Mouse (Mus musculus) layer of hippocampus, postnatal 10 days (tissue): ENCODE data around the gene Scand1. TPM values are rescaled to one million over a fixed set of nuclear protein-coding genes. Genes with fewer than 3 reads are reported as not detected.

Source experiments
- DNase-seq, 2 experiments: peaks; one replicate each; pipeline ENCODE4 v3.0.0; 2021; ENCODE audit warnings: low spot score in 2 of 2
- long read RNA-seq: library from polyadenylated mRNA; stranded (forward); transcript quantifications from one replicate; pipeline ENCODE4 v2.0.0, GENCODE M21; 2023
- total RNA-seq, 2 experiments: library from RNA; stranded (reverse); gene quantifications; 2 replicates each; pipeline ENCODE4 v1.2.3; 2021

Scand1 gene
- 100 to 1,000 TPM; 116 to 132 TPM for total RNA-seq
- long read RNA-seq, transcript Scand1-201 (2 exons, 759 nt) = major isoform, 91 of 168 reads
- long read RNA-seq, partial matches to known transcripts = 0 of 168 reads
- long read RNA-seq, other reads (novel, unspliced or antisense) = 77 of 168 reads

- peak; percentile 79 to 84 for DNase-seq
Observed at GRCm38 (mm10) chr2:156312297-156312897, at the start of gene Scand1, which contains the start of gene Cnbd2. Gene Scand1 (minus strand): TSS chr2:156312704. Gene Cnbd2 (plus strand): TSS chr2:156312299.

GRCm38 (mm10) chr2:156356031-156356430 lies 43.5 kb upstream of the Scand1 start:
- peak; percentile 48 to 60 for DNase-seq

DNA sequence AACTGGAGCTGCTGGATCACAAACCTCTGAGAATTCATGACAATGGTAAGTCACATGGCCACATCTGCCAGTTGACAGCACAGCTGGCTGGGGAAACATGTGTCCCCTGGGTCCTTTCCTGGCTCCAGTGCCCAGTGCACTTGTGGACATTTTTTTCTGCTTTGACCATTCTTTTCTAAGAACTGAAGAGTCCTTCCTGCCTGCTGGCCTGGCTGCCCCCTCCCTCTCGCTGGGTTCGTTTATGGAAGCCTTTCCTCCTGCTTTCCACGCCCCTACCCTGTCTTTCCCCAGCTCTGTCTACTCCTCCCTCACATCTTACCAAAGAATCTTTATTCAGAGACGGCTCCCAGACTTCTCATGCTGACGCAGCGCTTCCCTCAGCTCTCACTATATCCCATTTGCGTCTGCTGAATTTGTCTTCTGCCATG lies 40.8 kb upstream of the Scand1 start:
- DNase-seq = peak in 1 of 2 experiments; percentile 15

DNA sequence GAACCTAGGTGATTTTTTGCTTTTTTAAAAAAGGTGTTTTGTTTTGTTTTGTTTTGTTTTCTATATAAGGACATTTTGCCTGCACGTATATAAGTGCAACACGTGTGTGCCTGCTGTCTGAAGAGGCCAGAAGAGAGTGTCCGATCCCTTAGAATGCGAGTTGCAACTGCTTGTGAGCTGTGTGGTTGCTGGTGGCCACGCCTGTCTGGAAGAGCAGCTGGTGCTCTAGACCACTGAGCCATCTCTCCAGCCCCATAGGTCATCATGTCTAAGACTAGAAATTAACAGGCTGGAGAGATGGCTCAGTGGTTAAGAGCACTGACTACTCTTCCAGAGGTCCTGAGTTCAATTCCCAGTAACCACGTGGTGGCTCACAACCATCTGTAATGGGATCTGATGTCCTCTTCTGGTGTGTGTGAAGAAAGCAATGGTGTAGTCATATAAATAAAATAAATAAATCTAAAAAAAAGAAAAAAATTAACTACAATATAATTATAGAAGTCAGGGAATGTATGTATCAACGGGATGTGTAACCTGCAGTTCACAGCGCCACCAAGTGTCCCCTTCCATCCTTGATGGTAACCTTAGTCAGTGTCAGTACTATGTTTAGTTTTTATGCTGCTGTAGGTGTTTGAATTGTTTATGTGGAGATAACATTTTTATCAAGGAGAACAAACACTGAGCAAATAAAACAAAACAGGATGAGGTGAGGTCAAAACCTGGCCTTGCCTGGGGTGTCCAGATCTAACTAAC lies 40.1 kb upstream of the Scand1 start:
- no peak for DNase-seq

DNA sequence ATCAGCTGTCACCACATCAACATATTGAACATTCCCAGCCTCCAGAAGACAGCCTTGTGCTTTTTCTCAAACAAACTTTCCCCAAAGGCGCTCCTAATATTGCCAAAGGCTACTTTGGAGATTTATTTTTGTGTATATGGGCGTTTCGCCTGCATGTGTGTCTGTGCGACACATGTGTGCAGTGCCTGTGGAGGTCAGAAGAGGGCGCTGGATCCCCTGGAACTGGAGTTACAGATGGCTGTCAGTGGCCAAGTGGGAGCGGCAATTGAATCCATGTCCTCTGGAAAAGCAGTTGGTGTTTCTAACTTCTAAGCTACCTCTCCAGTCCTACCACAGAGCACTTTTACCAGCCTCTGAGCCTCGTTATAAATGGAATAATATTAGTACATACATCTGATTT lies 38.7 kb upstream of the Scand1 start:
- no peak for DNase-seq

GRCm38 (mm10) chr2:156349286-156349848 lies 36.9 kb upstream of the Scand1 start:
- peak; percentile 20 to 34 for DNase-seq

- DNase-seq = no peak
Observed at GRCm38 (mm10) chr2:156348812-156349211, 36.3 kb upstream of the Scand1 start.

- peak; percentile 38 to 45 for DNase-seq
Observed at GRCm38 (mm10) chr2:156344775-156345532, 32.5 kb upstream of the Scand1 start.

- DNase-seq = no peak
Observed at GRCm38 (mm10) chr2:156340078-156340477, 27.6 kb upstream of the Scand1 start.

- no peak for DNase-seq
Observed at GRCm38 (mm10) chr2:156331446-156331965, 19.0 kb upstream of the Scand1 start.

- no peak for DNase-seq
Observed at GRCm38 (mm10) chr2:156330681-156331080, 18.2 kb upstream of the Scand1 start.

GRCm38 (mm10) chr2:156324681-156325080 lies 12.2 kb upstream of the Scand1 start:
- no peak for DNase-seq

DNA sequence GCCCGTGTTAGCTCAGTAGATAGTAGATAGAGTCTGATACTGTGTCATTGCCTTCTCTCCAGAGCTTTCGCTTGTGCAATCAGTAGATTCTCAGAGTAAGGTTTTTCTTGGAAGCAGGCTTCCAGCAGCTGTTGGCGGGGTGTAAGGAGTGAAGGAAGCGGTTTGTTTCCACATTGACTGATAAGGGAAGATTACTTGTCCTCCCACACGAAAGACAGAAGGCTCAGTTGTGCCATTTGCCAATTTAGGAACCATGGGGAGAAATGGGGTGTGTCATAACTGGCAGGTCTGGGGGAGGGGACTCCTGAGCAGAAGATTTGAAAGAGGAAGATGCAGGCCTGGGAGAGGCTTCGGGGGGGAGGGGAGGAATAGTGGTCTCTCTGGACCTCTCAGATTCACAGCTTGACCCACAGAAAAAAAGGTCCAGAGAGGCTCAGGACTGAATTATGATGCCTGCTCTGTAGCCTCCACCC lies 11.6 kb upstream of the Scand1 start:
- DNase-seq = no peak

DNA sequence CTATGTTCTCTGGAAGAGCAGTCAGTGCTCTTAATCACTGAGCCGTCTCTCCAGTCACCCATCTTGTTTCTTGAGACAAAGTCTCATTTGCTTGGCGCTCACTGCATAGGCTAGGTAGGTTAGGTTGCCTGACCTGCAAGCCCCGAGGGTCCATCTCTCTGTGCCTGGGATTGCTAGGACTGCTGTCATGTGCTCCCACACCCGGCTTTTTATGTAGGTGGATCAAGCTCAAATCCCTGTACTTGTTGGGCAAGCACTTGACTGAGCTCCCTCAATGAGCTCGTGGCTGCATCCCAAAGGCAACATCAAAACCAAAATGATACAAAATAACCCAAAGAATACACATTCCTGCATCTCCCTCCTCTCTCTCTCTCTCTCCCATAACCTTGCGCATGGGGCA lies 9.0 kb upstream of the Scand1 start:
- DNase-seq = no peak

DNA sequence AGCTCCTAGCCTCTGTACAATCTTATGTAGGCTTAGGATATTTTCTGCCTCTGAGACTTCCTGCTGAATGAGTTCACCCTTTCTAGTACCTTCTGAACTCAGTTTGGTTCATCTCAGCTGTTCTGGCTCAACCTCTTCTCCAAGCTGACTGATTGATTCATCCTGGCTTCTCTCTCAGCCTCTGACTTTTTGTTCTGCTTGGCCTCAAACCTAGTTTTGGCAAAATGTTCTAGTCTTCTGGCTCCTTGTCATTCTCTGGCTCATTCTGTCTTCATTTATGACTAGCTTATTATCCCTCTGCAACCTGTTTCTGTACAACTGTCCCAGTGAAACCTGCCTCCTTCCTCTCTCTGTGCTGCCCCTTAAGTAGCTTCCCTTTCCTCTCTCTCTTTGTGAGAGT lies 6.0 kb upstream of the Scand1 start:
- no peak for DNase-seq

GRCm38 (mm10) chr2:156314811-156315210 lies 2.3 kb upstream of the Scand1 start:
- DNase-seq = no peak

DNA sequence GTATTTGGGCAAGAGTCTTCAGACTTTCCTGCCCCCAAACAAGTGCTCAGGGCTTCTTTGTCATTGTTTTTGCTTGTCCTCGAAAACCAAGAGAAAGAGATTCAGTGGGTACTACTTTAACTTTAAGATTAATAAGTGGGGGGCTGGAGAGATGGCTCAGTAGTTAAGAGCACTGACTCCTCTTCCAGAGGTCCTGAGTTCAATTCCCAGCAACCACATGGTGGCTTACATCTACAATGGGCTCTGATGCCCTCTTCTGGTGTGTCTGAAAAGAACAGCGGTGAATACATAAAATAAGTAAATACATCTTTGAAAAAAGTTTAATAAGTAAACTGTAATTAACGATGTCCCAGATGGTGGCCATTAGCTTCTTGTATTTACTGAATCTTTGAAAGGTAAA lies 649 bp upstream of the Scand1 start:
- no peak for DNase-seq

DNA sequence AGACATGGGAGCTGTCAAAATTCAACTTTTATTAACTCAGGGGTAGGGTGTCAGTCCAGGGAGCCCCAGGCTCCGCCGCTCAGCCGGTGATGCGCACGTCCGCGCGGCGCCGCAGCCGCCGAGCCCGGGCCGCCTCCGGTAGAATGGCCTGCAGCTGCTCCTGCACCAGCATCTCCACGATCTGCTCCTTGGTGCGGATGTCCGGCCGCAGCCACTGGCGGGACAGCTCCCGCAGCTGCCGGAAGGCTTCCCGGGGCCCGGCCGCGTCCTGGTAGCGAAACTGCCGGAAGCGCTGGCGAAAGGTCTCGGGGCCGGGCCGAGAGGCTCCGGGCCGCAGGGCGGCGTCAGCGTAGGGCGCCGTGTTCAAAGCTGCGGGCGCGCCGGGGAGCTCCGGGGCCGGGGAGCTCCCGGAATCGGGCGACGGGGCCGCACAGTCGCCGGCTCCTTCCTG lies 638 bp downstream of the Scand1 start:
- DNase-seq = peak; percentile 57 to 68

DNA sequence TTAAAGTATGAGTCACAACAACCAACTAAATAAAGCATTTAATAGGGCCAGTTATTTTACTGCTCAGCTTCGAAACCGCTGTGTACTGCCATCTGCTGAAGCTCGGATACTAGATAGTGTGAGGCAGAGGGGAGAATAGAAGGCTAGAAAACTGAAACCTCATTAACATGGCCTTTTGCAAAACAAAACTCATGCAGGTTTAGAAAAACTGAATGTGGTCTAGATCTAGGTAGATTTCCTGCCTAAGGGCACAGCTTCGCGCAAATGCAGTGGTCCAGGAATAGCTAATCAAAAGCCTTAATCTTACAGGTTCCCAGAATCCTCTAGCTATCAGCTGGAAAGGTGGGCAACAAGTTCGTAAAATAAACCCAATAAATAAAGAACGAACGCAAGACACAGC lies 1.1 kb downstream of the Scand1 start:
- no peak for DNase-seq

DNA sequence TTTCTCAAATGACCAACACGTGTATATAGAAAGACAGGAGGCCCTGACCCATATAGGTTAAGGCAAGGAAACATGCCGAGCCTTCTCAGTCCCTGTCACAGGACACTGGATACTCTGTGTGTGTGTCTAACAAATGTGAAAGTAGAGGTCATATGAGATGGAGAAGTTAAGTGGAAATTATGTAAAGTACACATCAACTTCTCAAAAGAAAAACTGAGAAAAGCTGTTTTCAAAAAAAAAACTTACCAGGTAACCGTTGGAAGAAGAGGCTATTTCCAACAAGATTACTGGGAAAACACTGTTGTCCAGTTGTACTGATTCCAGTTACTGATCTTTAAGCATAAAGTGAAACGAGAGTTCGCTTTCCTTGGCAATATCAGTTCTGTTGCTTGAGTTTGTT lies 1.6 kb downstream of the Scand1 start:
- no peak for DNase-seq

- DNase-seq = no peak
Observed at GRCm38 (mm10) chr2:156310455-156310854, 2.0 kb downstream of the Scand1 start.
